Mouse (Mus musculus) urinary bladder, postnatal 10 days (tissue): Measurements from ENCODE around the gene Elovl3.
A peak's percentile ranks its signal among the peaks of the same experiment; 100 is the strongest.
"Not testable (repeated sequence)": the region's sequence is repeated elsewhere in the genome, so short reads cannot be mapped to it uniquely, and the experiment has no call there.

Experiments used
- DNase-seq: peaks from one replicate; pipeline ENCODE4 v3.0.0; 2022; ENCODE audit warnings: low spot score

Gene Elovl3

DNA sequence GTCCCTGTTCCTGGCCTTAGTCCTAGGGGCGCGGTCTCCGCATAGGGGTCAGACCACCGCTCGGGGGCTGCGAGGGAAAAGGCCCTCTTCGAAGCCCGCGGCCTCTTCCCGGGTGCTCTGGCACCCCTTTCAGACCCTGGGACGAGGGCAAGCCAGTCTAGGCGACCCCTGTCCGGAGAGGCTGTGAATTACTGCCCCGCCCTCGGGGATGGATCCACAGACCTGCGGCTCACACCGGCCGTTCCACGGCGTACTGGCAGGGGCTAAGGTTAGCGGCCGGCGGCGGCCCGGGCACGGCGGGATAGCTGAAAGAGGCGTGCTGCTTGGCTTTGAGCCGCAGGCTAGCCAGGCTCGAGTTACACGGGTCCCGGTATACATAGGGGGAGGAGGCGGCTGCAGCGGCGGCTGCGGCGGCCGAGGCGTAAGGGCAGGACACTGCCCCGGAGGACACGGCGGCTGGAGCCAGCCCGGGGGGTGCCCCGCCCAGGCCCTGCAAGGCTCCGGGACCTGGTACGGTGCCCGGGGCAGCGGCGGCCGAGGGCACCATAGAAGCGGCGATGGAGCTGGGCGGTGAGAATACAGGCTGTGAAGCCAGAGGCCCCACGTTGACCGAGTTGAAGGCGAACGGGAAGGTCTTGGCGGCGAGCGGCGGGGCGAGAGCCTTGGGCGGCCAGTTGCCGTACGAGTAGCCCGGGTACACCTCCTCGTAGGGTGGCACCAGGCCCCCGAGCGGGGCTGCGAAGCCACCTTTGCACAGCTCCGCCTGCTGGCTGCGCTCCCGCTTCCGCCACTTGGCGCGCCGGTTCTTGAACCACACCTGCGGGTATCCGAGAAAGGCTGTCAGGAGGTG is 4.3 kb downstream of the Elovl3 start:
- DNase-seq = no peak

DNA sequence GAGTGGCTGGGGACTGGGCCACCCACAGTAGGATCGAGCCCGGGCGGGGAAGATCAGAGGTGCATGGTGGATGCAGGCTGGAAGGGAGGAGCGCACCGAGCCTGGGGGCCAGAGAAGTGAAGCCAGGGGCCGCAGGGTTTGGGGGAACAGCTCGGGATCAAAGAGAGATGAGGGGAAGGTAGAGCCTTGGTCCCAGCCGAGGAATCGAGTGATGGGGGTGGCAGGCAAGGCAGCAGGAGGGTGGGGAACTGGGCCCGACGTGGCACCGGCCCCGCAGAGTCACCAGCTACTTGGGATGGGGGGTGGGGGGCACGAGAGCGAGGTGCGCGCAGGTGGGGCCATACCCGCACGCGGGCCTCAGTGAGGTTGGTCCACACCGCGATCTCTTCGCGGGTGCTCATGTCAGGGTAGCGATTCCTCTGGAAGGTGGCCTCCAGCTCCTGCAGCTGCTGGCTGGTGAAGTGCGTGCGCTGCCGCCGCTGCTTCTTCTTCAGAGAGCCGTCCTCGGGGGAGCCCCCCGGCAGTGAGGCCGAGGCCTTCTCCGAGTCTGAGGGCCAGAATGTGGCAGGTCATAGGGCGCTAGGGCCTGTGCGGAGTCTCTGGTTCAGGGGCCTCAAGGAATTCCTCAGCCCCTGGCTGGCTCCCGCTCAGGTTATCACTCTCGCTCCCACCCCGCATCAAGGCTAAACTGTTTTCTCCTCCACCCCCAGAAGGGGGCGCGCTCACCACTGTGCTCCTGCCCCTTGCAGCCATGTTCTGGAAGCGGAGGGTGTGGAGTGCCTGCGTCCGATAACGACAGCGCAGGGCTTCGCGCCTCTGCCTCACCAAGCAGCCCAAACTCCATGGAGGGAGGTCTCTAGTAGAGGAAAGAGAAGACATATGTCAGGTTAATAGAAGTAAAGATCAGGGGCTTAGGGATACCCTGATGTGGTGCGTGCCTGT is 5.2 kb downstream of the Elovl3 start:
- DNase-seq = peak; percentile 26

DNA sequence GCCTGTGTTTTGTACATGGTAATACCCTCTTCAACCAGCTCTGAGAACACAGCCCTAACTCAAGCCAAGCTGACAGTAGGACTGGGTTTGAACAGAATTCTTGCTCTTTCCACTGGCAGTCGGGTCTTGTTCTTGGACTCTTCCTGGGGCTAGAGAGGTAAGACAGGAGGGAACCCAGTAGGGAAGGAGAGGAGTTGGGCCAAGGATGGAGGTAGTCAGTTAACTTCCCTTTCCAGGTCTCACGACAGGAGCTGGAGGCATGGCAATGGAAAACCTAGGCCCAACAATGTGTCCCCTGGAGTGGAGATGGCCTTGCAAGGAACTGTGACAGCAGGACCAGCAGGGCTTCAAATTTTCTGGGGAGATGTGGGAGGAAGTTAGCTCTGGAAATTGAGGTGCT is 8.6 kb downstream of the Elovl3 start:
- no peak for DNase-seq

DNA sequence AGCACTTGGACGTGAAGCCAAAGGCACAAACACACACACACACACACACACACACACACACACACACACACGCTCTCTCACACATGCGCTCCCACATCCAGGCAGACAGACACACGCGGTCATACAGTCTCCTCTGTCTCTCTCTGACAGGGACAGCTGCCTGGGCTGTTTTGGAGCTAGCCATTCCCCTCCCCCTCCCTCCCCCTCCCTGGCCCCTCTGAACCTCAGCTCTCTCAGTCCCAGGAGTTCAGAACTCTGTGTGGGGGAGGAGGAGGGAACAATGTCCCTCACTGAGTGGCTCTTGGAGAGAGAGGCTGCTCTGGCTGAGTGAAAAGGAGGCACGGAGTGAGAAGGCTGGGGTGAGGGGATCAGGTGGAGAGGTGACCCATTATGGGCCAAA is 9.4 kb downstream of the Elovl3 start:
- DNase-seq = no peak

DNA sequence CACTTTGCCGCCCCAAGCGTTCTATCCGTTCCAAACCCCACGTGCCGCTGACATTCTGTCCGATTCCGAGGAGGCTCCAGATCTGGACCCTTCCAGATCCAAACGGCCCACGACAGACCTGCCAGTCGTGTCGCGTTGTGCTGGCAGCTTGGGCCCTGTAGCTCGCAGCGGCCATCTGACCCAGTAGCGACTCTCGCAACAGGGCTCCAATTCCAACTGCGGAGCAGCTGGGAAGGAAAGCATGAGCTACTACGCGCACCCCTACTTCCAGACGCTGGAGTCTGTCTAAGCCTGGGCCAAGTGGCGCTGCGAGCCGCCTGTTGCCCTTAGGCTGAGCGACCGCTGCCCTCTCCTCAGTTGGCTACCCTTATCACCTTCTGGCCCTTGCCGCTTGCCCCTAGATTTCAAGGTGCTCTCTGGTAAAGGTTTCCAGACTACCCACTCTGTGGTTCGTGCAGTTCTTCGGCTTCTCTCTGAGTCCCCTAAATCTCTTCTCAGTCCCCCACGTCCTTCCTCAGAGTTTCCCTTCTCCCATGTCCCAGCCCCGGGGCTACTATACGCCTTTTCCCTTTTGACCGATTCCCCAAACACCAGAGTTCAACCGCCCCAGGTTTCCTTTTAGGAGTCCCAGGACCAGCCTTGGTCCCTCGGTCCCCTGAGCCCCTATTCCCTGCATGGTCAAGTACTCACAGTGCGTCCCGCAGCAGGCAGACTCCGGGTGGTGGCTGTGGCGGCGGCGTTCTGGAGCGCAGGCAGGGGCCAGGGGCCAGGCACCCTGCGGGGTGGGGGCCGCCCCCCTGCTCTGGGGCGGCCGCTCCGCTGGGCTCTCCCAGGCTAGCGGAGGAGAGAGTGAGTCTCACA is 16.0 kb downstream of the Elovl3 start, which contains the start of gene Pitx3:
Gene Pitx3 (minus strand): TSS at position 816 of the 861 bp plus-strand sequence.
- no peak for DNase-seq

DNA sequence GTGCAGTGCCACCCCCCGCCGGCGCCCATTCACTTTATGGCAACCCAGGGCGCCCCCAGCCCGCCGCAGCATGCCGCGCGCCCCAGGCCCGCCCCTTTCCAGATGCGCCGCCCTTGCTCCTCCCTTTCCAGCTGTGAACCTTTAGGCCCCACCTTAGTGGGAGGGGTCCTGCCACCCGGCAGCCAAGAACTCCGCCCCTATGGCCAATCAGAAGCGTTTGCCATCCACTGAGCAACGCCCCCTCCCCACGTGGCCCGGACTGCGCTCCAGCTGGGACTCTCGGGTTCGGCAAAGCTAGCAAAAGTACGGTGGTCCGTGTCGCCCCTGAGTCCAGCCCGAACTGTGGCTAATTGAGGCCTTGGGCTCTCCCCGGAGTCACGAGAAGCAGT is 16.7 kb downstream of the Elovl3 start:
- peak; percentile 45 for DNase-seq

DNA sequence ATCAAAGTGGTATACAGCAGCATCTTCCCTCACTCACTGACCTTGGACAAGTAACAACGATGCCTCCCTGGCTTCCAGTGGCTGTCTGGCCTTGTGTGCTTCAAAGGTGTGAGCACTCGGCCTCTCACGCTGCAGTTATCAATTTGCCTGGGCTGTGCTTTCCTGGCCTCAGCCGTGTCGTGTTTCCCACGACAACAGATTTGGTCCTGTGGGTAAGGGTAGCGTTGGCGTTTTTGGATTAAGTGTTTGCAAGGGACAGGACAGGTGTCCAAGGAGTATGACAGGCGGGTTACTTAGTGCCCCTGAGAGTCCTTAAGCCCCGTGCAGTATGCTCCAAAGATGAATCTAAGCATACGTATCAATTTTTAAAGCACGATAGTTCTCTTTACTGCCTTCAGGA is 17.4 kb downstream of the Elovl3 start:
- no peak for DNase-seq

DNA sequence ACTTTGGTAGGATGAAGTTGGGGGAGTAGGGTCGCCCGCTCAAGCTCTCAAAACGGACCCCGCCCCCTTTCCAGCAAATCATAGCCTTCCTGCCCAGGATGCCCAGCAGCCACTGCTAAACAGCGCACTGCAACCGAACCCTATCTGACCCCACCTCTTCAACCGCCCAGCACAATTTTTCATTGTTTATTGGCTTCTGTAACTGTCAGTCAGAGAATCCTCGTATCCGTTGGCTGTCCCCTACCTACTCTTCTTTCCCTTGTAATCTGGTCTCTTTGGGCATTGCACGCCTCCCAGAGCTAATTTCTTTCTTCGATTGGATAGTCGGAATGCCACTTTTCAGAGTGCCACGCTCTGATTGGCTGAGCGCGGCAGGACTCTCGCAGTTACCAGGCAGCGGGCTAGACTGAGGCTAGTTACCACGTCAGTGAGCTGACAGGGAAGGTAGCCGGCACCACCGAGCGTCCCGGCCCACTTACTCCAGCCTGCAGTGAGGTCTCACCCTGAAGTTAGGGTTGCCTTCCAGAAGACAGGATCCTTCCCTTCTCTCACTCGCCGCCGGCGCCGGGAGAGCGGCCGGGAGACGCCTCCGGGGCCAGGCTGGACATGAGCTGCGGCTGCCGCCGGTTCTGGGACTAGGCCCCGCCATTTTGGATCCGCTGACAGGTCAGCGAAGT is 20.6 kb downstream of the Elovl3 start, which contains the start of gene Gbf1:
Gene Gbf1 (plus strand): TSS at position 383 of the 677 bp plus-strand sequence.
- DNase-seq = peak; percentile 67

DNA sequence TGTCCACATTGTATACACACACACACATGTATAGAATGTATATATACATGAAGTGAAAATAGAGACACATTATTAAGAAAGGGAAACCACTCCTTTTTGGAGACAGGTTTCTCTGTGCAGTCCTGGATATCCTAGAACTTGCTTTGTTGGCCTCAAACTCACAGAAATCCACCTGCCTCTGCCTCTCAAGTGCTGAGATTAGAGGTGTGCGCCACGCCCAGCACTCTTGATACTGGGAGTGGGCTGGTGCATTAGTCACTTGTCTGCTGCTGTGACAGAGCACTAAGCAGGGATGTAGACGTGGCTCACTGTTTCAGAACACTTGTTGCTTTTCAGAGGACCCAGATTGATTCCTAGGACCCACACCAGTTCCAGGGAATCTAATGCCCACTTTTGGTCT is 34.3 kb downstream of the Elovl3 start:
- no peak for DNase-seq

DNA sequence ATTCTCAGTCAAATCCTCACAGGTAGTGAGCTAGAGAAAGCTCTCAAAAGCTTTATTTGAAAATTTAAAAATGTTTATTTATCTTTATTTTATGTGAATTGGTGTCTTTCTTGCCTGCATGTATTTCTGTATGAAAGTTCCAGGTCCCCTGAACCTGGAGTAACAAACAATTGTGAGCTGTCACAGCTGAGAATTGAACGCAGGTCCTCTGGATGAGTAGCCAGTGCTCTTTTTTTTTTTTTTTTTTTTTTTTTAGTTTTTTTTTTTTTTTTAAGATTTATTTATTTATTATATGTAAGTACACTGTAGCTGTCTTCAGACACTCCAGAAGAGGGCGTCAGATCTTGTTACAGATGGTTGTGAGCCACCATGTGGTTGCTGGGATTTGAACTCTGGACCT is 35.5 kb downstream of the Elovl3 start:
- not testable (repeated sequence) for DNase-seq

DNA sequence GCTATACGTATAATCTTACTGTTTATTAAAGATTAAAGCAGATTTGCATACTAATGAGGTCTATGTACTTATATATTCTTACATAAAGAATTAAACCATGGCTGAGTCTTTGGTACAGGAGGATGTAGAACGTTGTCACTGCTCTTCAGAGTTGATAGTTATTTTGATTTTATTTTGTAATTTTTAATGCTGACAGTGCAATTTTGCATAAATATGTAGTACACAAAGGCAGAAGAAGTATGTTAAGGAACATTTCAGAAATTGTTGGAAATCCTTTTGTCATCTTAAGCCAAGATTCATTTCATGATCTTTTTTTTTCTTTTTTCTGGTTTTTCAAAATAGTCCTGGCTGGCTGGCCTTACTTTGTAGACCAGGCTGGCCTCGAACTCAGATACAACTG is 37.7 kb downstream of the Elovl3 start:
- no peak for DNase-seq

DNA sequence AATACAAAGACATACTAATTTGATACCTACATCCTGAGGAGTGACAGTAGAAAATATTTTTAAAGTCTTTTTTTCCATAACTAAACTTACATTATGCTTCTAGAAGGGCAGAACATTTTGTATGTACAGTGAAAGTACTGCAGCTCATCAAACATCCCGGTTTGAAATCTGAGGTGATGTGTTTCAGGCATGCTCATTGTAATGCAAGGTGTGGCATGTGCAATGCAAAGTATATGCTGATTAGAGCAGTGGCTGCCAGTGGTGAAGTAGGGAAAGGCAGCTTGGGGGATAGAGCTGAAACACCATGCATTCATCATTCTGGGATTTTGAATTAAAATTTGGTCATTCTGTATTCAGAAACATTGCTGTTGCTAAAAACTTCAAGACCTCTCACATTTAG is 38.2 kb downstream of the Elovl3 start:
- DNase-seq = no peak

DNA sequence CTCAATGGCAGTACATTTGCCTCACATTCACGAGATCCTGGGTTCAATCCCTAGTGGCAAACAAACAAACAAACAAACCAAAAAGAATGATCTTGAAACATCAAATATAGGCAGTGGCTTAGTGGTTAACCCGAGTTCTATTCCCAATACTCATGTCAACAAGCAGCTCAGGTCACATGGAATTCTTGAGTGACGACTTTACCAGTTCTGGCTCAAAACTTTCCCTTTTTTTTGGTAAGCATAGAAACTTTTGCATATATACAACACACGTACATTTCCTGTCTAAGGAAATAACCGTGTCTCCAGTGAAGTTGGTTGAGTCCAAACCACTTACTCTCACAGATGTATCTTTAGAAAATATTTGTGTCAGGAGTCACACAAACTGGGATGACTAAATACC is 40.8 kb downstream of the Elovl3 start:
- no peak for DNase-seq

DNA sequence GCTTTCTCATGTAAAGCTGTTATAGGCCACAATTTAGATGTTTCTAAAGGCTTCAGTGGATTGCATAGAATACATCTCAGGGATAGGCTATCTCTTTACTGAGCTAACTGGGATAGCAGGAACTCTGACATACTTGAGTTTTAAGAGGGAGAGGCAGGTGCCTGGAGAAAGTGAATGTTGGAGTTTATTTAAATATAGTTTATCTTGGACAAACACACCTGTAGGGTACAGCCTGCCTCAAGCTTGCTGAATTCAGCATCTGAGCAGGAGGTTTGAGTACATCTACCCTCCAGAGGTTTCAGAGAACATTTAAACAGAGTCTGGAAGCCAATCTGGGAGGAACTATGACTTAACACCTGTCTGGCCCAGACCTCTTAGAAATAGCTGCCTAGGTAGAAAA is 43.5 kb downstream of the Elovl3 start:
- DNase-seq = no peak

DNA sequence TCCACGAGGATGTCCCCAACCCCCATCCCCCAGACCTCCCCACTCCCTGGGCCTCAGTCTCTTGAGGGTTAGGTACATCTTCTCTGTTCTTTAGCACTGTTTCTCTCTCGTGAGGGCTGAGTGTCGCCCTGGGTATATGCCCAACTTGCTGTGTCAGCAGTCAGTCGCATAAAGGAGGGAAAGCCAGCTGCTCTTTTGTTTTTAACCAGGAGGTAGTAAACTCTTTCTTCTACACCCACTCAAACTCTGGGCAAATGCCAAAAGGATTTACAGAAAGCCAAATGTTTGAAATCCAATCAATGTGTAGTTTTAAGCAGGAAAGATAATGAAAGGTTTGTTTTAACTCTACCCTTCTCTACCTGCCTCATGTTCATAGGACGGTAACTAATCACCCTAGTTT is 45.3 kb downstream of the Elovl3 start:
- DNase-seq = no peak

DNA sequence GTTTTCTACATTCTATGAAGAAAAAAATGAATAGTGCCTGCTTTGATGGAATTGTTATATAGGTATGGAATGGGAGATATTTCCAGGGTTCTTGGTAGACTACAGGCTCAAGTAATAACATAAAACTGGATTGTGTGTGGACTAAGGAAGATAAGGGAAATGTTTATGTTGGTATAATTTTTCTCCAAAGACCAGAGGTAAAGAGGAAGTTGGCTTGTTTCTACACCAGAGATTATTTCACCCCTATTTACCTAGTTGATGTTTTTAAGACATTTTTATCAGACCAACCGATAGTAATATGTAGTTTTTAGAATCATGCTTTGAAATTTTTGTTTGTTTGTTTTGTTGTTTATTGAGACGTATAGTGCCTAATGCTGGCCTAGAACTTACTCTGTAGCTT is 48.6 kb downstream of the Elovl3 start:
- no peak for DNase-seq

DNA sequence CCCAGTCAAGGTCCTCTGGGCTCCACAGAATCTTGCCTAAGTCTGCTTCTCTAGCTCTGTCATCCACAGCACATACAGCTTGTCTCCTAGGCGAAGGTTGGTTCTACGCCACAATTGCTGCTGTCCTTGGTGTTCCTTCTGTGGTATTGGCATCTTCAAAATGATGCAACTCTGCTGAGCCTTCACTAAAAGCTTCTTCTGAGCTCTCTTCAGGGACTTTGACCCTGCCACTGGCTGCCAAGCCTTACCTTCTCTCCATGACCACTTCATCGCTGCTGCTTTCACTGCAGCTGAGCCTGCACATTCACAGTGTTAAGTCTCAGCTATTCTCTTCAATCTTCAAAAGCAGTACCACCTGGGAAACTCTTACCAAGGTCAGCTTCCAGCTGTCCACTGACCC is 50.5 kb downstream of the Elovl3 start:
- DNase-seq = no peak
